Mouse (Mus musculus) c-Kit-positive CD71-negative TER-119-negative erythroid progenitor cells, embryonic 14.5 days (primary cell): Measurements from ENCODE around the gene Rnase11.

ENCODE experiments used
- DNase-seq: peaks from one replicate; pipeline ENCODE4 v3.0.0-alpha.2; 2013; ENCODE audit warnings: low read depth

Rnase11 gene

DNA sequence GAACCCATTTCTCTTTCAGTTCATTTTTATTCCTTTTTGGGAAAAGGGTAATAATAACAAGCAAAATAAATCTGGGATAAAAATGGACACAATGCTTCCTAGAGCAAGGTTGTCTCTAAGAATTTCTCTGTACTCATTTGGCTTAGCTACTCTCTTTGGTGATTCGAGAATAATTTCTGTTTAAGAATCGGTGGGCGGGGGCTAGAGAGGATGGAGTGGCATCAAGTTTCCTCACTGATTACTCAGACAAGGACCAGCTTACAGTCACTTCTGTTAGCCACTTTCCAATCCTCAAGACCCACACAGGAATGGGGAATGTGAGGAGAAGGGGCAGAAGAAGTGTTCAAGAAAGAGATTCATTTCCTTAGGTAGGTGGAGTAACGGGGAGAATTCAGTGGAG is 41.2 kb downstream of the Rnase11 start:
- DNase-seq = no peak

DNA sequence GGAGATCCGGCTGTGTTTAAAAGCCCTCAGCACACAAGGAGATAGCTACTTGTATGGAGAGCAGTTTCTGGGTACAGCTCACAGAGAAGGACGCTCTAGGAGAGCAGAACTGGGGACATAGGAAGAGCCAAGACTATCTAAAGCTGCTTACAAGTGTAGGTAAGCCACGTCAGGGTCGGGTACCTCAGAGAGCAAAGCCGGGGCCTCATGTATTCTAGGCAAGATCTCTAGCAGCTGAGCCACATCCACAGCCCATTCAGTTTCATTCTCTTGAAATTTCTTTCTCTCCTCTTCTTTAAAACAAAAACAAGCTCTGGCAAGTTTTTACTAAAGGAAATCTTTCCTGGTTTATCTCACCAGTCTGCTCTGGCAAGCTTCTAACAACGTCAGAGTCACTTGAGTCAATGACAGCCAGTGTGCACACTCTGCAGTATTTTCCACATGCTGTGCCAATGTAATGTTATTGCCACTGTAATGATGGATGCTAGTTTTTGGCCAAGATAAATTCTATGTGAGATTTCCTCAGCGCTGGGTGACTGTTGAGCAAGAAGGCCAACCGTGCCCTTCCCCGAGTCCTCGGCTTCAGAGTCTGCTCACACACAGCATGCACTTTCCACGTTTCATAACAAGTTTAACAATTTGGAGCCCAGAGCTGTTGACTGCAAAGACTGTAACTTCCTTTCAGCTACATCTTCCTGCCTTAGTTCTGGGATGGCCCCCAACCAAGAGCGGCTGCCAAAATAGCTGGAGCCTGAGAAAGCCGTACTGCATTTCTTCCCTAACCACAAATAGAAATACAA is 41.8 kb downstream of the Rnase11 start:
- no peak for DNase-seq

DNA sequence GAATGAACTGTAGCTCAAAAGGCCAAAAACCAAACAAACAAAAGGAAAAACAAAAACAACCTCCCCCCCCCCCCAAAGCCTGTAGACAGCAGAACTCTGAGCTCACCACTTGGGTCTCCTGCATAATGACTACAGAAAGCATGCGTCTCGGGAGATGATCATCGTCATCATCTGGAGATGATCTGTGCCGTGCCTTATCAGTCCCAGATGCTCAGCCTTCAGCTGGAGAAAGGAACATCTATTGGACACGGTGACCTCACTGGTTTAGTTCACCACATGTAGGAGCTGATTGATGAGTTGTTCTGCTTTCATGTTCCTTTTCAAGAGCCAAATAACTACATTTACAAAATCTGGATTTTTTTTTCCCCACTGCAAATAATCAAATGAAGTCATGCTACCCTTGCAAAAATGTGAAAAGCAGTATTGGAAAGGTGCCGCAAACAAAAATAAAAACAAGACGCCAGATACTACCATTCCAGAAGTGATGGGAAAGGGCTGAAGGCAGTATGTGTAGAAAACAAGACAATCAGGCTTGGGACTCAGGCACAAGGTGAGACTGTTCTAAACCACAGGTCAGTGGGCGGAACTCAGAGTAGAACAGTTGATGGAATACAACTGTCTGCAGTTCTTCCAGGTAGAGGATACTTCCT is 42.7 kb downstream of the Rnase11 start, which contains the start of gene Rnase10:
Gene Rnase10 (plus strand): TSS at position 600 of the 650 bp plus-strand sequence.
- DNase-seq = no peak
